Mouse (Mus musculus) heart, postnatal 10 days (tissue): ENCODE measurements around the gene Chka. TPM values are rescaled to one million over a fixed set of nuclear protein-coding genes. Genes with fewer than 3 reads are reported as not detected.

Source experiments
- DNase-seq, 2 experiments: peaks; one replicate each; pipeline ENCODE4 v3.0.0; 2021
- intact Hi-C: fragments of 180-260 bp; cut with DNase I; formaldehyde crosslinking; loops from one replicate; pipeline ENCODE4 v1.15.1; 2025
- total RNA-seq, 2 experiments: library from RNA; stranded (reverse); gene quantifications; 2 replicates each; pipeline ENCODE4 v1.2.3; 2021

Gene Chka
- total RNA-seq, 2 experiments from 2014 or later = 12.1 to 17.8 TPM

DNA sequence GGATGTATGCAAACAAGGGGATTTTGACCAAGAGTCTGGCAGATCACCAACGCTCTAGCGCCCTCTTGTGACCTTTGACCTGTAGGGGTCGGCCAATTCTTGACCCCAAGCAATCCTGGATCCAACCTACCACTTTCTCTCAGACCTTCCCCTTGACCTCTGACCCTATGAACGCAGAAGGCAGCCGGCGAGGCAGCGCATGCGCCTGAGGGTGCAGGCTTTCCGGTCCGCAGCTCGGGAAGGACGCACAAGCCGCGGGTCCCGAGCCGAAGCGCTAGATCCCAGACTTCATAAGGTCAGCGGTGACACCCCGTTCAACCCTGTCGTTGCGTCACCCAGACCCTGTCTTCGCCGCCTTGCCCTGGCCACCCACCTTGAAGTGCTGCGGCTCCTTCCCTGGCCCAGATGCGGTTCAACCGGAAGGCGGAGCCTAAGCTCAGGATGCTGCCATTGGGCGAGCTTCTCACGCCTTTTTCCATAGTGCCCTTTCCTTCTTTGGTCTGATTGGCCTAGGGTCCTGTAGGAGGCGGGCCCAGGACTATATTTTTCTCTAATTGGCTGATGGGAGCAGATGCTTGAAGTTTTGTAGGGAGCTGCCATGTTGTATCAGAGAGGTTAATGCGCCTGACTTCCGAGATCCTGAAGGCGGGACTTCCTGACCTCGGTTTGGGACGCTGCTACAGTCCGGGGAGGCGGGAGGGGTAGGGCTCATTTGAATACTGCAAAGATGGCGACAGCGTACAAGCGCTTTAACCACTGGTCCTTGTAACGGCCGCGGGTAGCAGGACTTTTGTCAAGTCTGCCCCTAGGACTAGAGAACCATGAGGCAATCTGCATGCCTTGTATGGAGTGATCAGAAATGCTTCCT is 61.0 kb downstream of the Chka start, which contains the start of gene Ndufs8:
Gene Ndufs8 (minus strand): TSS at position 438 of the 868 bp plus-strand sequence.
- peak; percentile 95 to 97 for DNase-seq
- intact Hi-C loops = no loop called here

DNA sequence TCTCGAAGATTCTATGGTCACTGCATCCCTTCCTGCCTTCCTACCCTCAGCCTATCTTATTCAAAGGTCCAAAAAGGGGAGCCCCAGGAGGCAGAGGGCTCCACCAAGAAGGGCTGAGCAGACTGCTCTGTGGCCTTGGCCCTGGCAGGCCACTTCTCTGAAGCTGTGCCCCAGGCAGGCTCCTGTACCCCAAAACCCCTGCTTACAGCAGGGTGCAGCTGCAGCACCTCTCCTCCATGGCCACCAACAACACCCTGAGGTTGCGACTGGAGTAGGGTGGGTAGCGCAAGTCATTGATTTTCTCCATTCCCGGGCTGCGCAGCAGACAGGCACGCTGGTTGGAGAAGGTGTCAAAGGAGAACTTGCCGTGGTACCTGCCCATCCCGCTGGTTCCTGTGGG is 62.1 kb downstream of the Chka start:
- intact Hi-C loops = no loop called here
- DNase-seq = no peak

DNA sequence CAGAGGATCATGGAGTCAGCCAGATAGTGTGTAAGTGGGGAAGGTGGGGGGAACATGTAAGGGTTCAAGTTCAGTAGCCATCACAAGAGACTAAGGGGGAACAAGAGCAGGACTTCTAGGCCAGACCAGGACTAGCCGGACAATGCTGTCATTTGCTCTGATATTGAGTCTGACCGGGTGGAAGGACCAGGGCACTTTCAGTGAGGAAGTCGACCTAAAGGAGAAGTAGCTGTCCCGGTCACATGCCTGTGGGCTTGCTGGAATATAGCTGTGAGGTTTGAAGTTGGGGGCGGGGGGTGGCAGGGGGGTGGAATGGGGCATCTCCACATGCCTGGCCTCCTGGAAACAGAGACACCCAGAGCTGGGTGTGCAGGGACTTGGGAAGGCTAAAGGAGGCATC is 63.0 kb downstream of the Chka start:
- intact Hi-C loops = no loop called here
- DNase-seq = no peak

DNA sequence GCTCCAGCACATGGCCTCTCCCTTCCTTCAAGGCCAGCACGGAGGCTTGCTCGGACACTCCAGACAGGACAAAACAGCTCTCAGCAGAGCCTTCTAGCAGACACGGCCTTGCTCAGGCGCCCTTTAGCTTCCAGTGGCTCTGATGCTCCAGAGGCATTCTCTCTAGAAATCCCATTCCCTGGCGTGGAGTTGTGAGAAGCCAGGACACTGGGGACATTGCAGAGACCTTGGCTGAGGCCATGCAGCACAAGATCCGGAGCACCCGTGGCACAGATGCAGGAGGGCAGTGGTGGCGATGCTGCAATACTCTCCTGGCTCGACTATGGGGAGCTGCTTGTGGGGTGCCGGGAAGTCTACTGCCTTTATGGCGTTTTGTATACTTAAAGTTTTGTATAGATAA is 65.2 kb downstream of the Chka start:
- DNase-seq = no peak
- intact Hi-C loops = no loop called here

DNA sequence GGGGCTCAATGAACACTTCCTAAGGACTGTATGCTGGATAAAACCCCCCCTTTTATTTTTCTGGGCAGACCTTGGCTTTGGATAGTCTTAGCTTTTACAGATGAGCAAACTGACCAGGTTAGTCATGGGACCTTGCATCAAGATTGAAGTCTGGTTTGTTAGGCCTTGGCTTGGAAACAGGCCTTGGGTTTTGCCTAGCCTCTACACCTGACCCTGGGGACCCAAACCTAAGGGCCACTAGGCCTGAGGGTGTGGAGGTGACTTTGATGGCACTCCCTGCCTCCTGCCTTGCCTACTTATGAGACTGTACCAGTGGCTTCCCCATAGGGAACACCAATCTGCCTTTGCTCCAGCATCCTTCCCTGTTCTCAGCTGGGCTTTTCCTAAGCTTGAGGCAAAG is 68.4 kb downstream of the Chka start:
- intact Hi-C loops = no loop called here
- DNase-seq = no peak

DNA sequence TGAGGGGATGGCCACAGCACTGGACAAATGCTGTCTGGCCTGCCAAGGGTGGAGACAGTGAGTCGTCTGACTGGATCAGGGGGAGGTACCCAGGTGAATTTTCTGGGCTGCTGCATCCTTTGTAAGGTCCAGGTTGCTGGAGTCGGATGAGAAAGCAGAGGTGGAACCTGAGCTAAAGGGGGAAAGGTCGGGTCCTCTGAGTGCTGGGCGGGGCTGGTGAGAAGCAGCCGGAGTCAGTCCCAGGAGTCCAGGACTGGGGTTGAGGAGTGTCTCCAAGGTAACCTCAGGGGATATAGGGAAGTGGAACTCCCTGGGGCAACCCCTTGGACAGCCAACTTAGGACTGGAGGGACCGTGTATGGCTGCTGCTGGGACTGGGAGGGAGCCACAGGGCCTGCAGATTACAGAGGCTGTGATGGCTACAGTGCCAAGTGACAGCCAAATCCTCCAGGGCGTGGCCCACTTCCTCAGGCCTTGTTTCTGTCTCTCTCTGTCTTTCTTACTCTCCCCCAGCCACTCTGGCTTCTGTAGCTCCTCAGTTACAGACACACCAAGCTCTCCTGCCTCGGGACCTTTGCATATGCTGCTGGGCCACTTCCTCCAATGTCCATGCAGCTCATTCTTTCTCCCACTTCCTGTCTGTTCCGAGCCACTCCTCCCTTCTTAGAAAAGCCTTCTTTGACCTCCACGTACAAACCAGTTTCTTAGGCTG is 71.2 kb downstream of the Chka start:
- peak in 1 of 2 experiments; percentile 46 for DNase-seq
- intact Hi-C loops = no loop called here

DNA sequence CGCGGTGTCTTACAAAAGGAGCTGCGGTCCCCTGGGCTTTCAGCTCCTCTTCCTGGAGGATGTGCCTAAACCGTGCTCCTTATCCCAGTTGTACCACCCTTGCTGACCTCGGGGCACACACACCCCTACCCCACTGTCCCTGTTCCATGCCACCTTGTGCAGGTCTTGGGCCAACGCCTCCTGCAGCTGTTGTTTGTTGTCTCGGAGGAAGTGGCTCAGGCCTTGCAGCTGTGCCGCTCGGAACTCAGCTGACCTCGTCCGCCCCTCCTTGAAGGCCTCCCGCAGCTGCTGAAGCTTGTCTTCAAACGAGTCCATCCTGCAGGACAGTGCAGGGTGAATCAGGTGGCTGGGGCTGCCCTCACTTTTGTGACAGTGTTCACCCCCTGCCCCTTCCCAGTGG is 72.0 kb downstream of the Chka start:
- DNase-seq = peak; percentile 70 to 77
- intact Hi-C loops = no loop called here

DNA sequence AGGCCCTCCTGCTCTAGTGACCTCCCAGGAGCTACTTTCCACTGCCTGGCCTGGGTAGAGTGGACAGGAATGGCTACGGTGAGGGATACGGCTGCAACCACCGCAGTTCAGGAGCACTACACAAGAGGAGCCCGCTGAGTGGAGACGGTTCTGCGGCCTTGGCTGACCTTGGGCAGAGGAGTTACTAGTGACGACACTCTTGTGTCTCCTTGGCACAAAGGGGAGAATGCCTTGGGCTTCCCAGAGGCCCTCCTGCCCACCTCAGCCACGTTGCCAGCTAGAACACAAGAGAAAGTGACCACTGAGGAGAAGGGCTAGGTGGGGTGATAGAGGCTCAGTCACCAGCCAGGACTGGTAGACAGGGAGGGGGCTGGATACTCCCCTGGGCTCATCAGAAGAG is 72.6 kb downstream of the Chka start:
- no peak for DNase-seq
- intact Hi-C loops = no loop called here

DNA sequence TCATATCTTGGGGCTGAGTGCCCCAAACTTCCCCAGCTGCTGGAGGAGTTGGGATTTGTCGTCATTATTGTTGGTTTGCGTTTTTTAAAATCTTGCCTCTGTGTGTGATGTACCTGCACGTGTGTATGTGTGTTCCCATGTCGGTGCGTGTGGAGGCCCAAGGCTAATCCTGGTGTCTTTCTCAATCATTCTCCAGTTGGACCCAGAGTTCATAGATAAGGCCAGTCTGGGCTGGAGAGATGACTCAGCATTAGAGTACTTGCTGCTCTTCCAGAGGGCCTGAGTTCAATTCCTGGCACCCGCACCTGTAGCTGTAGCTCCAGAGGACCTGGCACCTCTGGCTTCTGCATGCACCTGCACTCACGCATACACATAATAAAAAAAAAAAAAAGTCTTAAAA is 73.3 kb downstream of the Chka start:
- intact Hi-C loops = no loop called here
- DNase-seq = no peak

DNA sequence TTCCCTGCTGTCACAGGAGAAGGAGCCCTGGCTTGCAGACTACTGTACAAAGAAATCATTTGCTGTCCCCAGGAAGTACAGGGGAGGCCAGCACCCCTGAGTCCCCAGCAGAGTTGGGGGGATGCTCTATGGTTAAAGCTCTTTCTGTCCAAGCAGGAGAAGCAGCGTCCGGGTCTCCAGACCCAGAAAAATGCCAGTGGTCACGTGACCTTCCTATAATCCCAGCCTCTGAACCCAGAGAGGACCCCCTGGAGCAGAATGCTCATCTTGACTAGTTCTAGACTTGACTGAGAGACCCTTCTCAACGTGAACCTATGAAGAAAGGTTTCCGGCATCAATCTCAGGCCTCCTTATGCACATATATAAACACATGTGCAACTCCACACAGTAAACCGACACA is 74.3 kb downstream of the Chka start:
- DNase-seq = no peak
- intact Hi-C loops = no loop called here

DNA sequence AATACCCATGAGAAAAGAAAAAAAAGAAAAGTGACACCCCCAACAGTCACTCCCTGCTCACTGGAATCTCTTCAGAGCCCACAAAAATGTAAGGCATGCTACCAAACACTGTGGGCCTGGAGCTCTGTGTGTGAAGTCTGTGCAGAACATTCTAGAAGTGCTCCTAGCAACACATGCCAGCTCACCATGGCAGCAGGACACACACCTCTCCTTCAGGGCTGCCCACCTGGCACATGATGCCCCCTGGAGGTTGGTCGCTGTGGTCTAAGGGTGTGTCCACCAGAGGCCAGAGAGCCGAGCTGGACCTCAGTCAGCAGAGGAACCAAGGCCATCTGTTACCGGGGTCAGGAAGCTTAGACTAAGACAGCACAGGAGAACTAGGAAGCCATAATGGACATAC is 74.7 kb downstream of the Chka start:
- intact Hi-C loops = no loop called here
- DNase-seq = peak in 1 of 2 experiments; percentile 32

DNA sequence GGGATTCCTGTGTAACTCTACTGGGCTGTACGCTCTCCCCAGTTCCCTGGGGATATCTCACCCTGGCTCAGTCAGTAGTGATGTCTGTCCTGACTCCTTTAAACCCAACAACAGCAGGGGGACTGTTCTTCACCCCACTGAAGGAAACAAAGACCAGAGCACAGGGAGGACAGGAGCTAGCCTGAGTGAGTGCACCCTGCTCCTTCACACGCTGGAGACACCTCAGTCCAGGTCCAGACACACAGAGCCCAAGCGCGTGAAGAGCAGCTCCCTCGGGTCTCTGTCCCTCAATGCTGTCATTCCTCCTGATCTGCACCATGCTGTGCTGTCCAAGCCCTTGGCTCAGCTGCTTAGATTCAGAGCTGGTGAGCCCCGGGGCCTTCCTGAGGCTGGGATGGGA is 75.1 kb downstream of the Chka start:
- intact Hi-C loops = no loop called here
- DNase-seq = no peak

DNA sequence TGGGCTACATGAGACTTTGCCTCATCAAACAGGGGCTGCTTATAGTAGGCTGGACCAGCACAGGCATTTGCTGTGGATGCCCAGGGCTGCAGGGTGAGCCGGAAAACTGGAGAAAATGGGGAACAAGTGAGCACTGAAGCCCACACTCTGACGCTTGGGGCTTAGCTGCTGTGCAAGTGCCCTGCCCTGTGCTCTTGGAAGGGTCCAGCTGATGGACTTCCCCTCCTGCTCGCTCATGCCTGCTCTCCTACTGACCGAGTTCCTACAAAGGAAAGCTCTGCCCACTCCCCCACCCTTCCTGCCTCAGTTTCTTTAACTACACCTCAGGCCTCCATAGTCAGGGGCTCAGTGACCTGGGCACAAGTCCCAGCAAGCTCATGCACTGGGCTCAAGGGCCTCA is 76.4 kb downstream of the Chka start:
- DNase-seq = no peak
- intact Hi-C loops = no loop called here

DNA sequence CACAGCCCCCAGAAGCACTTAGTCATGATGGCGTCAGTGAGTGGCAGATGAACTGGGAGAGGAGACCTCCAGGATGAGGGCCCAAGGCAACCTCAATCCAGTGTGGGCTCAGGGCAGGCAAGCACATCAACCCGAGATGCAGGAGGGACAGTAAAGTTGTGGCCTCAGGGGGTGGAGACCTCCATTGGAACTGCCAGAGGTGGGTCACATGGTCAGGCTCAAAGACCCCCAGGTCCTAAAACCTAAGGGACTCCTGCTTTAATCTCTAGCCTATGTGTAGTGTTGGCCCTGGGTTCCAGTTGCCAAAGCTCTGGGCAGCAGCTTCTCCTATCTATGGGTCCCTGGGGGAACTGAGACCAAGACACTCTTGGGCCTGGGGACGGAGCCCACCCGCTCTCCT is 77.2 kb downstream of the Chka start:
- no peak for DNase-seq
- intact Hi-C loops = no loop called here

DNA sequence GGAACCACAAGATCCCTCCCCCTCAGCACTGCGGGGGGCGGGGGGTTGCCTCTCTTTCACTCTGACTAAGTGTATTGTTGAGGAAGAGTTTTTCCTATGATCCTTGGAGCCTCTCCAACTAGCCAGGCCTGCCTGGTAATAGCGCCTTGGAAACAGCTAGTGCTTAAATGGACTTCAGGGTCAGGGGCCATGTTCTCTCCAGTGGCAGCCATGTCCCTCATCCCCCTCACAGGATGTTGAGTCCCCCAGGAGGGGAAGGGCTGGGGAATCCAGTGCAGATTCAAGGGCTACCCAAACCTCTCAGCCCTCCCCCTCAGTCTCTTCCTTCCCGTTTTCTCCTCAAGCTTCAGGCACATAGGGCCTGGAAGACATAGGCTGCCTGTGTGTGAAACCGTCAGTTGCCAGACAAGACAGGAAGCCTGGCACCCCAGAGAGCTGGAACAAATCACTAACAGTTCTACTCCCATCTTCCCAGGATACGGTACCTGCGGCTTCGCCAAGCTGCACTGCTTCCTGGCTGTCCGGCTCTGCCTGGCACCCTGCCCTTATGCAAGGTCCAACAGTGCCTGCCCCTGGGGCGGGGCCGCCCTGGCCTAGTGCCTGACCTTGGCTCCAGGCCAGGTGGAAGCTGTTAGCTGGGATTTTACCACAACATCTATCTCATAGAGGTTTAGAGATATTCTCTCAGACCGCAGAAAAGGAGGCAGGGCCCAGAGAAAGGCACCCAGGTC is 77.8 kb downstream of the Chka start, which contains the start of gene Aldh3b1:
Gene Aldh3b1 (minus strand): TSS at position 598 of the 731 bp plus-strand sequence.
- peak; percentile 90 to 93 for DNase-seq
- intact Hi-C loops = no loop called here

DNA sequence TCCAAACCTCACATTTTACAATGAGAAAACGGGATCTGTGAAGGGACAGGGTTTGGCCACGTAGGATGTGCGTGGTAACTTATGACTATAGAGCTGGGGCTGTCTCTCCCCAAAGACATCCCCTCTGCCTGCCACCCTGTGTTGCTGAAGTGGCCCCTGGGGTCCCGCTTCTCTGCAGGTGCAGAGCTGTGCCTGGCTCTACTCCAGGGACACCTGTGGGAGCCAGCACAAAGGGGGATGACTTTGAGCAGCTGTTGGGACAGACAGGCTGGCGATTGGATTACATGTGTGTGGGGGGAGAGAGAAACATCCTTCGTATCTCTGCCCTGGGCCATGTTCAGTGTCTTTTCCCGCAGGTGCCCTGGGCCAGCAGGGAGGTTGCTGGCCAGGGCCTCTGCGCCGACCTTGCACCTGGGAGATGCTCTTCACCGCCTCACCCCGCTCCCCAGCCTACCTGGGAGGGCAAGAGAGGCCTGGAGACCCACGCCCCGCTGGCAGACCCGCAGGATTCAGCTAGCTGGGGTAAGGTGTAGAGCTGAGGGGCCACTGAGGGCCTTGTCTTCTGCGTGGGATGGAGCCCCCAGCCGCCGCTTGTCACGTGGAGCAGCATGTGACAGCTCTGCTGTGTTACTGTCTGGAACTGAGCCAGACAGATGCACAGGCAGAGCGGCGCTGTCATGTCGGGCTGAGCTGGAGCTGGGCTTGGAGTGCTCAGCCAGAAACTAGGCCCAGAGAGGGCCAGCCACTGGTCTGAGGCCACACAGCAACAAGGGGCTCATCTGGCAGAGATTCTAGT is 78.9 kb downstream of the Chka start:
- intact Hi-C loops = no loop called here
- peak in 1 of 2 experiments; percentile 29 for DNase-seq

DNA sequence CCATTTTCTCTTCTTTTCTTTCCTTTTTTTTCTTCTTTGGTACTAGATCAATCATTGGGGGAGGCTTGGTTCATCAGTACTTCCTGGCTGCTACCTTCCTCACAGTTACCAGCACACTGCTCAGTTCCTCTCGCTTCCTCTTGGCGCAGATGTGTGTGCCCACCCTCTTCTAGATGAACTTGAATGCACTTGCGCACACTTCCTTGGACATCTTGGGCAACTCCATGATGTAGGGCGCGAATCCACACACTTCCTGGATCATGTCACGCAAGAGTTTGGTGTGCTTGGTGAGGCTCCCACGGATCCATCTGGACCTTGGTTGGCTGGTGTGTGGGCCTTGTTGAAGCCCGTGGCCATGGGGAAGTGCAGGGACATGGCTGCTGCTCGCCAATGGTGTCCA is 80.1 kb downstream of the Chka start:
- intact Hi-C loops = no loop called here

DNA sequence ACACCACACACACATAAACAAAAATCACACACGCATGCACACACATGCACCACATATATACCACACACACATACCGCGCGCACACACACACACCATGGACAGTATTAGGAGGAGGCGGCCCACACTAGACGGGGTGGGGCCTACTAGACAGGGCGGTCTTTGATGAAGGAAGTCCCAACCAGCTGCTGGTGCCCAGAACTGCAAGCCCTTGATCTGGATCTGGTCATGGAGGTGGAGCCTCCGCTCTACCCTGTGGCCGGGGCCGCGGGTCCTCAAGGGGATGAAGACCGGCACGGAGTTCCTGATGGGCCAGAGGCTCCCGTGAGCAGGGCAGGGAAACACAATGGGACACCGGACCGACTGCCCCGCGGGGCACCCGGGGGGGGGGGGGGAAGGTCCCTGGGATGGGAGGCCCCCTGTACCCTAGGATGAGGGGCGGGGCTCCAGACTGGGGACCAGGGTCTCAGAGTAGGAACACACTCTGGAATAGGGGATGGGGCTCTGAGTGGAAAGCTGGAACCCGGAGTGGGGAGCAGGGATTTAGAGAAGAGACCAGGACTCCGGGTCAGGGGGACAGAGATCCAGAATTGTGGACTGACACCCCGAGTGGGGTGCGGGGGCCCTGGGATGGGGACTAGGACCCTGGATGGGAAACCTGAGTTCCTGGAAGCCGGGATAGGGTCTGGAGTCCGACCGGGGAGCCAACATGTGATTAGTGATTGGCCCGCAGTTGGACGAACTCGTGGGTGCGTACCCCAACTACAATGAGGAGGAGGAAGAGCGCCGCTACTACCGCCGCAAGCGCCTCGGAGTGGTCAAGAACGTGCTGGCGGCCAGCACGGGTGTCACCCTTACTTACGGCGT is 83.7 kb downstream of the Chka start, which contains the start of gene Unc93b1:
Gene Unc93b1 (plus strand): TSS at position 155 of the 864 bp plus-strand sequence.
- intact Hi-C loops = no loop called here
- DNase-seq = peak; percentile 69 to 77

More for the DNA sequence above, 80.1 kb downstream of the Chka start:
- DNase-seq = no peak
